Mouse (Mus musculus): ENCODE data around the gene Gfer.
"Not testable (repeated sequence)": the region's sequence is repeated elsewhere in the genome, so short reads cannot be mapped to it uniquely, and the experiment has no call there.

The Gfer gene

DNA sequence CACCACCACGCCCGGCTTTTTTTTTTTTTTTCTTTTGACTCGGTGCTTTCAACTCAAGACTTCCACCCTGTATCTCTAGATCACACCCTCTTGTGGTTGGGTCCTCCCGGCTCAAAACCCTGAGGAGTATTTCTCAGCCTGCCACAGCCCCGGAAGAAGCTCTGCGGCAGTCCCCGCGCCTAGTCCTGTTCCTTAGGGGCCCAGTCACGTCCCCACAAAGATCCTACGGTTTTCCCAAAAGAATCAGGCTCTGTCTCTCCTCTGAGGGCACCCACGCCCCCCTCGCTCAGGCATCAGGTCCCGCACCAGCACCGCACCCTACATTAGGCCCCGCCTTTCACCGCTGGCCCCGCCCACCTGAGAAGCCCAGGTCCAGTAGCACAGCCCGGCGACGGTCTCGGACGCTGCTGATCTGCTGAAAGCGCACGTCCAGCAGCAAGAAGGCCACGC is 8.8 kb downstream of the Gfer start:
- DNase-seq (ENCODE audit: low read depth, low spot score): peak; percentile 84

DNA sequence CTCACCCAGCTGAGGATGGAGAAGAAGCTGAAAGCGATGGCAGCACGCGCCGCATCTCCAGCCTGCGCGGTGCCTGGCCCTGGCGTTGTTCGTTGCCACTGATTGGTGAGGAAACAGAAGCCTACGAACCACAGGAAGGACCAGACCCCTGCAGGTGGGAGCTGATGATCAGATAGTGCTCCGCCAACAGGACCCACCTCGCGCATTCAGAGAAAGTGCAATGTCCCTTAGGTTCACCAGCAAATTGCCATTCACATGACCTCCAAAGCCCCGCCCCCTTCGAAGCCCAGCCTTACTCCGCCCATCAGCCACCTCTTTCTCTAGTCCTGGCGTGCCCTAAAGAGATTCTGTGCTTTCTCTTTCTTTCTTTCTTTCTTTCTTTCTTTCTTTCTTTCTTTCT is 9.4 kb downstream of the Gfer start:
- DNase-seq (ENCODE audit: low read depth, low spot score): peak; percentile 66

DNA sequence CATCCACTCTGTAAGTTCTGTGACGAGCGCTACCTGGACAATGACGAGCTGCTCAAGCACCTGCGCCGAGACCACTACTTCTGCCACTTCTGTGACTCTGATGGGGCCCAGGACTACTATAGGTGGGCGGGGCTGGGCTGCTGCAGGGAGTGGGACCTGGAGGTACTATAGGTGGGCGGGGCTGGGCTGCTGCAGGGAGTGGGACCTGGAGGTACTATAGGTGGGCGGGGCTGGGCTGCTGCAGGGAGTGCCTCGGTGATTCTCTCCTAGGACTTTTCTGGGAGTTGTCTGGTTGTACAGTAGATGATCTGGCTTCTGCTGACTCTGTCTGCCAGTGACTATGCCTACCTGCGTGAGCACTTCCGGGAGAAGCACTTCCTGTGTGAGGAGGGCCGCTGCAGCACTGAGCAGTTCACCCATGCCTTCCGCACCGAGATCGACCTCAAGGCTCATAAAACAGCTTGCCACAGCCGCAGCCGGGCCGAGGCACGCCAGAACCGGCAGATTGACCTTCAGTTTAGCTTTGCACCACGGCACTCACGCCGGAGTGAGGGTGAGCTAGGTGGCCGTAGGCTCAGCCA is 18.4 kb downstream of the Gfer start:
- no peak for DNase-seq (ENCODE audit: low read depth, low spot score)

- DNase-seq (ENCODE audit: low read depth, low spot score): no peak
Observed at GRCm38 (mm10) chr17:24676877-24677276, 19.1 kb downstream of the Gfer start.

GRCm38 (mm10) chr17:24676187-24676586 is 19.8 kb downstream of the Gfer start:
- DNase-seq (ENCODE audit: low read depth, low spot score): peak; percentile 79

DNA sequence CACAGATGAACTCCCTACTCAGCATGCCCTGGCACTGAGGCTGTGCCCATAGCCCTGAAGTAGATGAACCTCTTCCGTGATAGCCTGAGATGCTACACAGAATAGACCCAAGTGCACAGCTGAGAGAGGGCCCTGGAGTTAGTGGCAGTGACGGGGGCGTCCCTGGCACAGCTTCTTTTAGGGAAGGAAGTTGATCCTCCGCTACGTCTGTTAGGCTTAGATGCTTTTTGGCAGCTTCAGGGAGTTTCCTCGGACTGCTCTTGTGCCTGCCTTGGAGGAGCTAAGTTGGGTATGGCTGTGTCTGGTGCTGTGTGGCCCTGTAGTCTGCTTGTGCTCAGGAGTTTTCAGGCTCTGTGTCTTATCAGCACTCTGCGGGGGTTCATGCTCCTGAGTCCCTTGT is 21.7 kb downstream of the Gfer start:
- DNase-seq (ENCODE audit: low read depth, low spot score): no peak

DNA sequence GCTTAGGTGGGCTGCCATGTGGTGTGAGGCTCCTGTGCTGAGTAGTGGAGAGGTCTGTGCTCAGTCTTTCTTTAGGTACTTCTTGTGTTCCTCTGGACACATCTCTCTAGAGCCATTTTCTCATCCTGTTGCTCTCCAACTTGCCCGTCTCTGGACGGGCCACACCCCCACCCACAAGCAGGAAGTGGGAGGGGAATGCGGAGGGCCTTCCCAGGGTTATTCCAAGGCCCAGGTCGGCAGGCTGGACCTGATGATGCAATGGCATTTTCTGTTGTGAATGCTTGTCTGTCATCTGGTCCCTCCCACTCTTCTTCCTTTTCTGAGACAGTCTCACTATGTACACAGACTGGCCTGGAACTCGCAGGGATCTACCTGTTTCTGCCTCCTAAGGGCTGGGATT is 23.8 kb downstream of the Gfer start:
- DNase-seq (ENCODE audit: low read depth, low spot score): no peak

DNA sequence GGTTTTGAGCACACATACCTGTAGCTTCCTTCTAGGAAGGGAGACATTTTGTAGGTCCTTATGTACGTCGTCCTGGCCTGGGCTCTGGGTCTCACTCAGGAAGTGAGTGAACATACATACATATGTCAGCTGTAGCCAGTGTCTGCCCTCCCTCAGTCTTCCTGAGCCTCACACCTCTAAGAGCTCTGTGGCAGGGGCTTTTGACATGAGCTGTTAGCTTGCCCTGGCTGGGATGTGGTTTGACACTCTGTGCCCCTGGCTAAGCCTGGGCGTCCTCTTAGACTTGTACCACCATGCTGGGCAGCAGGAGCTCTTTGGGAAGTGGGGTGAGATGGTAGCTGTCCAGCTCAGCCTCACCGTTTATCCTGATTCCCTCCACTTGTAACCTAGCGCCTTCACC is 24.6 kb downstream of the Gfer start:
- no peak for DNase-seq (ENCODE audit: low read depth, low spot score)

- DNase-seq (ENCODE audit: low read depth, low spot score): no peak
Observed at GRCm38 (mm10) chr17:24670246-24670844, 25.6 kb downstream of the Gfer start.

DNA sequence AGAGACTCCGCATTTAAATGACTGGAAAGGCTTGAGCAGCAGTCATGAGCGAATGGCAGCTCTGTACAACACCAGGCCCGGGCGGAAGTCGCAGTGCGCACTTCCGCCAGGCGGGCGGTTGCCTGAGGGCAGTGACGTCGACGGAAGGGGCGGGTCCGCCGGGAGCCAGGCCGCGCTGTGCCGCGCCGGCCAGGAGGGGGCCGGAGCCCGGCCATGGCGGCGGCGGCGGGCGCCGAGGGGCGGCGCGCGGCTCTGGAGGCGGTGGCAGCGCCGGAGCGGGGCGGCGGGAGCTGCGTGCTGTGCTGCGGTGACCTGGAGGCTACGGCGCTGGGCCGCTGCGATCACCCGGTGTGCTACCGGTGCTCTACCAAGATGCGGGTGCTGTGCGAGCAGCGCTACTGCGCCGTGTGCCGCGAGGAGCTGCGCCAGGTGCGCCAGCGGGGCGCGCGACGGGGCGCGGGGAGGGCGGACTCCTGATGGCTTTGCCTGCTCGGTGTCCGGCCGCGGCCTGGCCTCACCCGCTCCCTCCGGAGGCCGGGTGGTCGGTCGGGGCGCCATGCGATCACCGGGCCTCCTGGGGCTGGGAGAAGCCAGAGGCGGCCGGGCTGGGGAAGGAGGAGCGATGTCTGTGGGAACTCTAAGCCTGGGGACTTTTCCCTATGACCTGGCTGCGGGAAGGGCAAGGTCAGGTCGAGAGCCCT is 26.3 kb downstream of the Gfer start, which contains the start of gene Zfp598:
TSS of gene Zfp598 (plus strand) at position 143 of the 701 bp plus-strand sequence.
- DNase-seq (ENCODE audit: low read depth, low spot score): peak; percentile 96

- not testable (repeated sequence) for DNase-seq (ENCODE audit: low read depth, low spot score)
Observed at GRCm38 (mm10) chr17:24669214-24669544, 26.8 kb downstream of the Gfer start.

GRCm38 (mm10) chr17:24667416-24667815 is 28.5 kb downstream of the Gfer start:
- DNase-seq (ENCODE audit: low read depth, low spot score): peak; percentile 78

DNA sequence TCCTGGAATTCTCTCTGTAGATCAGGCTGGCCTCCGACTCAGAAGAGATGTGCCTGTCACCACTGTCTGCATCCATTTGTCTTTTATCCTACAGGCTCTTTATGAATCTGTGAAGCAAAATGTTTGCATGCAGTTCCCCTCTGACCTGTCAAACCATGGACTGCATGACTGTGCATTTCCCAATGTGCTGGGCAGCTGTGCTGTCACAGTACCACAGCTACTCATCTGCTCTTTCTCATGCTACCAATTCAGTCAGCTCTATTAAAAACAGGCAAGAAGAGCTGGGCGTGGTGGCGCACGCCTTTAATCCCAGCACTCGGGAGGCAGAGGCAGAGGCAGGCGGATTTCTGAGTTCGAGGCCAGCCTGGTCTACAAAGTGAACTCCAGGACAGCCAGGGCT is 28.9 kb downstream of the Gfer start:
- DNase-seq (ENCODE audit: low read depth, low spot score): not testable (repeated sequence)

DNA sequence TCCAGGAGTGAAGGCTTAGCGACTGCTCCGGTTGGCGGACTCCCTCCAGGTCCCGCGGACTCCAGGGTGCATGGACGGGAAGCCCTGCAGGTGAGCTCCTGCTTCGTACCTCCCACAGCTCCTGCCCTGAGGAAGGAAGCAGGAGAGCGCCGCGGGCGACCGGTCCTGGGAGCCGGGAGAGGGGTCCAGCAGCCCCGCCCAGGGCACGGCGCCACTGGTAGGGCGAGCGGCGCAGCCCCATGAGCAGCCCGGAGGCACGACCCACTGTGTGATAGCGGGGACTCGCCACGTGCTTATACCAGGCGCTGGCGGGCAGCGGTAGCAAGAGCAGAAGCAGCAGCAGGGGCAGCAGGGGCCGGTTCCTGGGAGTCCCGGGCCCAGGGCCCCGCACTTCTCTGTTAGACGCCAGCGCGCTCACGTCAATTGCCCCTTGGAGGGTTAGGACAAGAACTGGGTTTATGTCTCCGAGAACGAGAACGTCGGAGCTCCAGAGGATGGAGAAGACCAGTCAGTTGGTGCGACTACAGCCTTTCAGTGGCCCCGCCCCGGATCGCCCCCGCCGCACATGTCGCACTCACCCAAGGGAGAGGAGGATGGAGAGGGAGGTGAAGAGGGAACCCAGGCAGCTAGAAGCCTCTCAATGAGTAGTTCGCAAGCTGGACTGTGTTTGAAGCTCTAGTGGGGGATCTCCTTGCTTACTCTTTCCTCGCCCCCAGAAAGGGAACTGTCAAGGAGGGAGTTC is 37.8 kb downstream of the Gfer start, which contains the start of gene Npw:
TSS of gene Npw (minus strand) at position 441 of the 742 bp plus-strand sequence.
- DNase-seq (ENCODE audit: low read depth, low spot score): peak; percentile 24

DNA sequence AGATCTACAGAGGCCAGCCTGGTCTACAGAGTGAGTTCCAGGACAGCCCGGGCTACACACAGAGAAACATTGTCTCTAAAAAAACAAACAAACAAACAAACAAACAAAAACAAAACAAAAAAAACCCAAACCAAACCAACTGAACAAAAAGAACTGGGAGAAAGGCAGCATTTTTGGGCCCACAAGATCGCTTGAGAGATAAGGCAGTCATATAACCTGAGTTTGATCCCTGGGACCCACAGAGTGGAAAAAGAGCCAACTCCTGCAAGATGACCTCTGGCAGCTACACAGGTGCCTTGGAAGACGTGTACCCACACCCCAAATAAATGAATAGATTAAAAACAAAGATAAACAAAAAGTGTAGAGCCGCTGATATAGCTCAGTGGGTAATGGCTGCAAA is 41.0 kb downstream of the Gfer start:
- DNase-seq (ENCODE audit: low read depth, low spot score): no peak

- DNase-seq (ENCODE audit: low read depth, low spot score): peak; percentile 76
Observed at GRCm38 (mm10) chr17:24653967-24654710, 41.8 kb downstream of the Gfer start.

DNA sequence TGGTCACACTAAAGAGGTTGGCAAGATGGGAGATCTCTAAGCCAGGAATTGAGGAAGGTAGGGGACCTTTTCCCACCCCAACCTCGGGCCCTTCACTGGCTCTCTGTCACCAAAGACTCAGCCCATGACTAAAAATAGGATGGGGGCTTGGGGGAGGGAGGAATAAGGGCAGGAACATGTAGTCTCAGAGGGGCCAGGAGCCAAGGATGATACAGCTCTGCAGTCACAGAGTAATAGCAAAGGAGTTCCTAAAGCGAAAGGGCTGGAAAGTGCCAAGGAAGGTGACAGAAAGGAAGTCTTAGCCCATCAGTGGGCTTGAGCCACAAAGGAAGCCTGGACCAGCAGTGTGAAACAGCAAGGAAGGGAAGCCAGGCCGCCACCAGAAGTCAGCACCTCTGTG is 44.1 kb downstream of the Gfer start:
- DNase-seq (ENCODE audit: low read depth, low spot score): no peak

DNA sequence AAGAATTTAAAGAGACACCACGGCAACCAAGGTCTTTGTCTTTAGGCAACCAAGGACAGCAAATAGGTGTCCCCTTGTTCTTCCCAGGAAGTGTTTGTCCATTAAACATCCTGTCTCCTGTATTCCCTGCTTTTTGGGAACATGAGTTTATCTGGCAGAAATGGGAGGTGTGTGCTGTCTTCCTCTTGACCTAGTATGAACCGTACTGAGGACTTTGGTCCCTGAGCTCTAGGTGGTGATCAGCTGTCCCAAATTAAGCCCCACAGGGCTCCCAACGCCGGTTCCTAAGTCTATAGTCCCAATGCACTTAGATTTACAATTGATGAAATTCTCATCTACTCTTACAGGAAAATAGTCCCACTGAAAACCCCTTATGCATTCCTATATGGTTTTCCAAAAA is 45.2 kb downstream of the Gfer start:
- DNase-seq (ENCODE audit: low read depth, low spot score): no peak

GRCm38 (mm10) chr17:24650070-24650616 is 45.8 kb downstream of the Gfer start, which contains the start of gene Slc9a3r2:
Gene Slc9a3r2, minus strand, starts transcription at chr17:24650327.
- DNase-seq (ENCODE audit: low read depth, low spot score): no peak

- no peak for DNase-seq (ENCODE audit: low read depth, low spot score)
Observed at GRCm38 (mm10) chr17:24649581-24650069, 46.3 kb downstream of the Gfer start.

Data from CD4-positive helper T cell, adult 2 months (primary cell).